Mouse (Mus musculus) olfactory bulb, adult 2 months (tissue): ENCODE measurements around the gene Muc4.

Source experiments
- CTCF ChIP-seq: fragments of 200-500 bp; IDR thresholded peaks from 2 replicates; pipeline ENCODE4 v1.5.1; 2012; ENCODE audit warnings: low read depth, mild to moderate bottlenecking, low read length, moderate library complexity; ENCODE audit not compliant: insufficient read depth
- POLR2A ChIP-seq: fragments of 200-500 bp; IDR thresholded peaks from 2 replicates; pipeline ENCODE4 v1.6.1; 2012; ENCODE audit warnings: mild to moderate bottlenecking, low read depth, low read length, moderate library complexity; ENCODE audit not compliant: insufficient read depth

DNA sequence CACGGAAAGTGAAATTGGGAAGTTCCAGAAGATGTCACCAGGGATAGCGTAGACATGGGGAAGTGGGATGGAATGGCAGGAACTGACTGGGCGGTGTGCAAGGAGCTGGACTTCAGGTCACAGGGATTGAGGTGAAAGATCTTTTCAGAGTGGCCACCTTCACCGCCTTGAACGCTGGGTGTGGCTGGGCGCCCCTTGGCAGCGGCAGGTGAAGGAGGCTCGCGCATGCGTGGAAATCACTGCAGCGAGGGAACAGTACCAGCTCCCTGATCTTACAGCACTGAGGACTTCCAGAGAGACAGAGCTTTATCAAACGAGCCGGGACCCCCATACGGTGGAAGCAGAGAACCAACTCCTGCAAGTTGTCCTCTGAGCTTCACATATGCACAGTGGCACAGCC is 78.9 kb downstream of the Muc4 start:
- TF ChIP-seq CTCF (no peak), POLR2A (no peak)
